Mouse (Mus musculus): ENCODE results near the gene Cacnb4.

DNA sequence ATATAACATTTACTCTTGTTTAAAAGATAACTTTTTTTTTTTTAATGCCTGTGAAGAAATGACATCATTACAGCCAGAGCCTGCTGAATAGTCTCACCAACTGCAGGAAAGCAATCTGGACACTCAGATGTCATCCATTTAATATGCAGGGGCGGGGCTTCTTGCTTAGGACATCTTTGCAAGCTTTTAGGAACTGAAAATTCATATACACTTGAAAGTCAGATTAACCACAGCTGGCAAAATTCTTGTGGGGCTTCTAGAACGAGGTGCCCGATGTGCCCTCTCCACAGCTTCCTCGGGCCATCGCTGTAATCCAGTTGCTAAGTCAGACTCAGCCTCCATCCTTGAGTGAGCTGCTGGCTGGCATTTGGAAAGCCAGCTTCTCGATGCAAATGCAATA lies 137.3 kb downstream of the Cacnb4 start:
- TF ChIP-seq POLR2A (IDR thresholded peaks at IDR 0.05; ENCODE audit: borderline replicate concordance, control insufficient read depth, low read depth, low read length) (no peak), CTCF (IDR thresholded peaks at IDR 0.05; ENCODE audit: control insufficient read depth, insufficient read depth, low read length) (no peak)
